Mouse (Mus musculus) ES-E14 (cell line): Measurements from ENCODE around the gene Snrpa. TPM values are rescaled to one million over a fixed set of nuclear protein-coding genes. Genes with fewer than 3 reads are reported as not detected.

Experiments used
- DNase-seq: peaks from one replicate; pipeline ENCODE4 v3.0.0-alpha.2; 2013; ENCODE audit warnings: low read depth, low spot score
- H3K27ac ChIP-seq: 2 replicates; pipeline ENCODE4 v1.5.1; 2012; ENCODE audit warnings: low read depth, mild to moderate bottlenecking, low read length, moderate library complexity, mixed read lengths; ENCODE audit not compliant: poor library complexity, insufficient read depth, severe bottlenecking
- H3K36me3 ChIP-seq: 2 replicates; pipeline ENCODE4 v1.6.1; 2012; ENCODE audit warnings: mild to moderate bottlenecking, low read length, moderate library complexity, mixed read lengths; ENCODE audit not compliant: control insufficient read depth, poor library complexity, insufficient read depth, severe bottlenecking
- H3K4me1 ChIP-seq, 2 experiments: fragments of 150-350 bp in 1 of 2; sonication (generic) in 1 of 2; 2 replicates each; pipeline ENCODE4 v1.6.1; 2012; ENCODE audit warnings: low read length in 2 of 2, mild to moderate bottlenecking in 1 of 2, mixed read lengths in 1 of 2; ENCODE audit not compliant: control insufficient read depth in 2 of 2, insufficient read depth in 2 of 2, poor library complexity in 1 of 2
- H3K4me3 ChIP-seq, 2 experiments: fragments of 150-350 bp in 1 of 2; sonication (generic) in 1 of 2; 2 replicates each; pipeline ENCODE4 v1.5.1; 2012; ENCODE audit warnings: low read length in 2 of 2, low read depth in 1 of 2, mild to moderate bottlenecking in 1 of 2, mixed read lengths in 1 of 2; ENCODE audit not compliant: insufficient read depth in 1 of 2, poor library complexity in 1 of 2, severe bottlenecking in 1 of 2
- H3K9ac ChIP-seq: 2 replicates; pipeline ENCODE4 v1.6.1; 2012; ENCODE audit warnings: low read depth, mild to moderate bottlenecking, low read length, mixed read lengths; ENCODE audit not compliant: poor library complexity, insufficient read depth, severe bottlenecking
- H3K9me3 ChIP-seq: fragments of 150-350 bp; sonication (generic); 2 replicates; pipeline ENCODE4 v1.6.1; 2012; ENCODE audit warnings: low read depth, mild to moderate bottlenecking, low read length; ENCODE audit not compliant: control insufficient read depth, insufficient read depth
- CHD2 ChIP-seq: IDR thresholded peaks from 2 replicates; pipeline ENCODE4 v1.6.1; 2014; ENCODE audit warnings: mild to moderate bottlenecking, low read depth, low read length, inconsistent platforms
- HCFC1 ChIP-seq: IDR thresholded peaks from 2 replicates; pipeline ENCODE4 v1.6.1; 2012; ENCODE audit warnings: low read length, inconsistent platforms, borderline replicate concordance; ENCODE audit not compliant: insufficient read depth
- MAFK ChIP-seq: IDR thresholded peaks from 2 replicates; pipeline ENCODE4 v1.6.1; 2014; ENCODE audit warnings: mild to moderate bottlenecking, low read depth, low read length, inconsistent platforms; ENCODE audit not compliant: insufficient read depth
- ZC3H11A ChIP-seq: IDR thresholded peaks from 2 replicates; pipeline ENCODE4 v1.6.1; 2012; ENCODE audit warnings: low read depth, mild to moderate bottlenecking, inconsistent platforms, low read length, borderline replicate concordance
- ZNF384 ChIP-seq: IDR thresholded peaks from 2 replicates; pipeline ENCODE4 v1.6.1; 2012; ENCODE audit warnings: low read depth, low read length, inconsistent platforms
- in situ Hi-C, 2 experiments: fragments of 600-800 bp; cut with MboI; formaldehyde crosslinking; loops; one replicate each; pipeline ENCODE4 v1.15.1; 2025; ENCODE audit warnings: low sequenced_read_pairs in 2 of 2, inconsistent platforms in 1 of 2; ENCODE audit not compliant: unreplicated experiment in 2 of 2
- total RNA-seq: library from RNA; depleted of rRNA; stranded (reverse); fragments of 300-350 nt; gene quantifications from 2 replicates; pipeline ENCODE4 v1.2.3, GENCODE M21; 2012

Gene Snrpa
- total RNA-seq, 1 experiment = 129 TPM

- no peak for DNase-seq
- Histone ChIP-seq H3K9me3 (no peaks in the 10 kb centered on the region), H3K4me1 (peaks cover 3 to 14% of the 10 kb centered on the region in 2 experiments; a peak in 3 of 4 replicates), H3K9ac (peak overlapping the region; percentile 95), H3K4me3 (peak overlapping the region; percentile 72 to 87), H3K36me3 (no peaks in the 10 kb centered on the region; the same call in 1 of the 2 replicates), H3K27ac (no peak overlapping the region; the same call in none of the 2 replicates)
- TF ChIP-seq CHD2 = no peak
- TF ChIP-seq HCFC1 = no peak
- no peak for TF ChIP-seq ZC3H11A
- no peak for TF ChIP-seq MAFK
- no peak for TF ChIP-seq ZNF384
- in situ Hi-C loops = no loop called here
These were observed 30.9 kb downstream of the Snrpa start for GRCm38 (mm10) chr7:27165007-27165655.

DNA sequence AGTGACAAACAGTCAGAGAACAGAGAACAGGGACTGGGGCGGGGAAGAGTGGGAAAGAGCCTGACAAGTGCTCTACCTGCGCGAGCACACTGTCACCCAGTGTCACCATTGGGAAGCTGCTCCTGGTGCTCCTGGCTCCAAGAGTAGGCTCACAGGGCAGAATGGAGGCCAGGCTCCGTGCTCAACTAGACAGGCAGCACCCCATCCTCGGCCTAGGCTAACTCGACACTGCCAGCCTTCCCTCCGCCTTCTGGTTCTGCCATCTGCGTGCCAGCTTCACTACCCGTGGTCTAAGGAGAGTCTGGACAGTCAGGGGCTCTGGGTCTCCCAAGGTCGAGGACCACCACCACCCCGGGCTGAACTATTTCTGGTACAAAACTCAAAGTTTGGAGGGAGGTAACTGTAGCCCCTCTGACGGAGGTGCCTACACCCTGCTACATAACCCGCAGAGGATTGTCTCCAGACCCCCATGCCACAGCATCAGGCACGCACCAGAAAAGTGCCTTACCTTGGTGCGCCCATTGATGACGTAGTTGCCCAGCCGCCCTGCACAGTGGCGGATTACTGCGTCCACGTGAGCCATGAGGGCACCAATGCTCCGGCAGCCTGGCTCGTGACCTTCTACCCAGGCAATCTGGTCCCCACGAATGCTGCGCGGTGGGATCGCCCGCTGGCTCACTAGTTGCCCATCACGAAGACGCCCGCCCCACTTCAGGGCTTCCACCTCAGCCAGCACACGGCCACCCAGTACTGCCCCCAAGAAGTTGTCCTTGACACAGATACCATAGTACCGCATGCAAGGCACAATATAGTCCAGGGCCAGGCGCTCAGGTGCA is 31.7 kb downstream of the Snrpa start:
- in situ Hi-C loops = no loop called here
- H3K4me1 ChIP-seq = peaks cover 3 to 15% of the 10 kb centered on the region in 2 experiments; a peak in 3 of 4 replicates
- peak overlapping the region; percentile 72 to 87 for H3K4me3 ChIP-seq
- TF ChIP-seq HCFC1 (peak; percentile 63; the same call in 1 of the 2 replicates), CHD2 (no peak)
- DNase-seq = no peak
- no peak overlapping the region; the same call in 1 of the 2 replicates for H3K27ac ChIP-seq
- no peaks in the 10 kb centered on the region for H3K9me3 ChIP-seq
- H3K36me3 ChIP-seq = peaks cover 4% of the 10 kb centered on the region; the same call in 1 of the 2 replicates
- peak overlapping the region; percentile 95 for H3K9ac ChIP-seq

- H3K9me3 ChIP-seq = no peaks in the 10 kb centered on the region
- H3K36me3 ChIP-seq = peaks cover 12% of the 10 kb centered on the region
- no peak overlapping the region for H3K27ac ChIP-seq
- no peak overlapping the region for H3K4me3 ChIP-seq
- TF ChIP-seq ZNF384 (no peak), CHD2 (no peak), HCFC1 (no peak), MAFK (no peak), ZC3H11A (no peak)
- peaks cover 3 to 15% of the 10 kb centered on the region in 2 experiments; a peak in 3 of 4 replicates for H3K4me1 ChIP-seq
- H3K9ac ChIP-seq = no peak overlapping the region
- DNase-seq = no peak
- in situ Hi-C loops = no loop called here
These were observed 32.6 kb downstream of the Snrpa start for GRCm38 (mm10) chr7:27163450-27163805.

GRCm38 (mm10) chr7:27162780-27163449 is 33.2 kb downstream of the Snrpa start:
- H3K27ac ChIP-seq = no peak overlapping the region
- no peak overlapping the region for H3K4me3 ChIP-seq
- peaks cover 3 to 15% of the 10 kb centered on the region in 2 experiments; a peak in 3 of 4 replicates for H3K4me1 ChIP-seq
- DNase-seq = no peak
- in situ Hi-C loops = no loop called here
- no peak overlapping the region for H3K9ac ChIP-seq
- H3K36me3 ChIP-seq = peaks cover 17% of the 10 kb centered on the region
- TF ChIP-seq MAFK (no peak), CHD2 (no peak), ZC3H11A (no peak), ZNF384 (no peak), HCFC1 (no peak)
- H3K9me3 ChIP-seq = no peaks in the 10 kb centered on the region
